Mouse (Mus musculus) midbrain, embryonic 14.5 days (tissue): ENCODE measurements at regions not wholly inside any gene's neighbourhood (a gene's known extent, or its start where the extent isn't known, plus 50 kb on each side); places are given as distances from the start of the nearest gene placed in this dataset.
"Not testable (repeated sequence)": the region's sequence is repeated elsewhere in the genome, so short reads cannot be mapped to it uniquely, and the experiment has no call there.

Experiments used
- ATAC-seq: fragments of 200-750 bp; cut with Nextera tagmentation; 2 replicates; pipeline ENCODE4 v1.8.0; 2017; ENCODE audit warnings: moderate number of reproducible peaks, moderate library complexity; ENCODE audit not compliant: low FRiP score, low TSS enrichment
- DNase-seq: peaks from one replicate; pipeline ENCODE4 v3.0.0-alpha.2; 2015
- H3K27ac ChIP-seq: fragments of 300-500 bp; sonication (generic); replicated peaks from 2 replicates; pipeline ENCODE4 v1.5.1; 2014; ENCODE audit warnings: mild to moderate bottlenecking, low read depth, low read length, moderate library complexity
- H3K27me3 ChIP-seq: fragments of 300-500 bp; sonication (generic); 2 replicates; pipeline ENCODE4 v1.6.1; 2014; ENCODE audit warnings: low read length, control low read depth, mixed read lengths; ENCODE audit not compliant: control insufficient read depth, insufficient read depth
- H3K36me3 ChIP-seq: fragments of 300-500 bp; sonication (generic); 2 replicates; pipeline ENCODE4 v1.6.1; 2014; ENCODE audit warnings: low read length, control low read depth; ENCODE audit not compliant: control insufficient read depth, insufficient read depth
- H3K4me1 ChIP-seq: fragments of 300-500 bp; sonication (generic); 2 replicates; pipeline ENCODE4 v1.6.1; 2014; ENCODE audit warnings: mild to moderate bottlenecking, antibody characterized with exemption, low read length, control low read depth; ENCODE audit not compliant: control insufficient read depth, insufficient read depth
- H3K4me2 ChIP-seq: fragments of 300-500 bp; sonication (generic); 2 replicates; pipeline ENCODE4 v1.6.1; 2014; ENCODE audit warnings: mild to moderate bottlenecking, low read length, moderate library complexity
- H3K4me3 ChIP-seq: fragments of 300-500 bp; sonication (generic); replicated peaks from 2 replicates; pipeline ENCODE4 v1.5.1; 2014; ENCODE audit warnings: low read depth, low read length
- H3K9ac ChIP-seq: fragments of 300-500 bp; sonication (generic); replicated peaks from 2 replicates; pipeline ENCODE4 v1.6.1; 2014; ENCODE audit warnings: mild to moderate bottlenecking, low read length, moderate library complexity
- H3K9me3 ChIP-seq: fragments of 300-500 bp; sonication (generic); 2 replicates; pipeline ENCODE4 v1.6.1; 2016; ENCODE audit warnings: low read length, control low read depth, mixed read lengths; ENCODE audit not compliant: control insufficient read depth
- WGBS: fragments of 180-500 bp; shearing (Covaris S2); extraction: QIAGEN DNeasy Blood & Tissue Kit; methylation state at CpG from one replicate; pipeline ENCODE4 v1.1.7; 2014; 5-methylcytosine and 5-hydroxymethylcytosine counted together

GRCm38 (mm10) chr2:16866163-16866852 lies 510.2 kb downstream of the Plxdc2 start:
- DNase-seq (no peak), ATAC-seq (no peak)
- Histone ChIP-seq H3K4me2 (no peak overlapping the region), H3K9me3 (no peaks in the 10 kb centered on the region), H3K4me1 (no peaks in the 10 kb centered on the region), H3K27ac (no peak overlapping the region), H3K27me3 (no peaks in the 10 kb centered on the region), H3K4me3 (no peak overlapping the region), H3K9ac (no peak overlapping the region), H3K36me3 (no peaks in the 10 kb centered on the region)
- WGBS = 90% methylated on average over 4 of the region's 4 CpGs

GRCm38 (mm10) chr2:16892381-16892780 lies 536.3 kb downstream of the Plxdc2 start:
- DNase-seq, H3K27me3 ChIP-seq, H3K9ac ChIP-seq, H3K4me2 ChIP-seq, H3K9me3 ChIP-seq, H3K27ac ChIP-seq, H3K4me1 ChIP-seq, ATAC-seq, H3K4me3 ChIP-seq, H3K36me3 ChIP-seq: not testable (repeated sequence)
- 83% methylated on average over 6 of the region's 6 CpGs for WGBS

- Histone ChIP-seq H3K27me3 (no peaks in the 10 kb centered on the region), H3K9me3 (no peaks in the 10 kb centered on the region), H3K4me2 (no peak overlapping the region), H3K27ac (no peak overlapping the region), H3K4me3 (no peak overlapping the region), H3K36me3 (no peaks in the 10 kb centered on the region), H3K9ac (no peak overlapping the region), H3K4me1 (no peaks in the 10 kb centered on the region)
- ATAC-seq (no peak), DNase-seq (no peak)
- WGBS = 73% methylated on average over 1 of the region's 1 CpGs
Measured at GRCm38 (mm10) chr2:16909246-16910038, 553.3 kb downstream of the Plxdc2 start.

- Histone ChIP-seq H3K9ac (no peak overlapping the region), H3K9me3 (no peaks in the 10 kb centered on the region), H3K27ac (no peak overlapping the region), H3K36me3 (no peaks in the 10 kb centered on the region), H3K4me1 (no peaks in the 10 kb centered on the region), H3K4me3 (no peak overlapping the region), H3K4me2 (no peak overlapping the region), H3K27me3 (no peaks in the 10 kb centered on the region)
- peak; percentile 7 for DNase-seq
- 25% methylated on average over 2 of the region's 2 CpGs for WGBS
- ATAC-seq = no peak
Measured at GRCm38 (mm10) chr2:16914633-16915032, 558.5 kb downstream of the Plxdc2 start.

- Histone ChIP-seq H3K9ac (no peak overlapping the region), H3K27me3 (no peaks in the 10 kb centered on the region), H3K4me2 (no peak overlapping the region), H3K4me3 (no peak overlapping the region), H3K9me3 (no peaks in the 10 kb centered on the region), H3K4me1 (no peaks in the 10 kb centered on the region), H3K27ac (no peak overlapping the region), H3K36me3 (no peaks in the 10 kb centered on the region)
- no peak for ATAC-seq
- DNase-seq = no peak
- WGBS = 87% methylated on average over 3 of the region's 3 CpGs
Measured at GRCm38 (mm10) chr2:16929974-16930373, 573.9 kb downstream of the Plxdc2 start.

GRCm38 (mm10) chr2:16959432-16959831 lies 603.3 kb downstream of the Plxdc2 start:
- H3K36me3 ChIP-seq = no peaks in the 10 kb centered on the region

GRCm38 (mm10) chr2:16977380-16977779 lies 621.3 kb downstream of the Plxdc2 start:
- Histone ChIP-seq H3K4me2 (no peak overlapping the region), H3K27ac (no peak overlapping the region), H3K36me3 (no peaks in the 10 kb centered on the region), H3K9me3 (no peaks in the 10 kb centered on the region), H3K9ac (no peak overlapping the region), H3K4me3 (no peak overlapping the region), H3K4me1 (no peaks in the 10 kb centered on the region), H3K27me3 (no peaks in the 10 kb centered on the region)
- ATAC-seq (no peak), DNase-seq (peak; percentile 20)
- WGBS = 2% methylated on average over 4 of the region's 4 CpGs

More at GRCm38 (mm10) chr2:16959432-16959831, 603.3 kb downstream of the Plxdc2 start:
- Histone ChIP-seq H3K9ac (no peak overlapping the region), H3K4me3 (no peak overlapping the region), H3K4me1 (no peaks in the 10 kb centered on the region), H3K27me3 (no peaks in the 10 kb centered on the region), H3K27ac (no peak overlapping the region), H3K9me3 (no peaks in the 10 kb centered on the region), H3K4me2 (no peak overlapping the region)
- no peak for DNase-seq
- ATAC-seq = no peak
- WGBS = 93% methylated on average over 3 of the region's 3 CpGs

GRCm38 (mm10) chr2:16982823-16983222 lies 626.7 kb downstream of the Plxdc2 start:
- no peaks in the 10 kb centered on the region for H3K9me3 ChIP-seq
- H3K9ac ChIP-seq = no peak overlapping the region
- ATAC-seq (no peak), DNase-seq (no peak)
- no peak overlapping the region for H3K4me2 ChIP-seq
- H3K27me3 ChIP-seq = no peaks in the 10 kb centered on the region
- no peak overlapping the region for H3K4me3 ChIP-seq
- 93% methylated on average over 1 of the region's 1 CpGs for WGBS
- no peaks in the 10 kb centered on the region for H3K36me3 ChIP-seq
- H3K4me1 ChIP-seq = no peaks in the 10 kb centered on the region
- no peak overlapping the region for H3K27ac ChIP-seq
